Mouse (Mus musculus): ENCODE measurements around the gene Ttn. TPM values are rescaled to one million over a fixed set of nuclear protein-coding genes. Genes with fewer than 3 reads are reported as not detected.

Ttn gene
- polyA plus RNA-seq, 1 experiment from 2014 or later, result 694 TPM

GRCm38 (mm10) chr2:76901476-76902086 is 80.8 kb downstream of the Ttn start:
- H3K4me2 ChIP-seq, result no peak overlapping the region
- peaks cover 8% of the 10 kb centered on the region for H3K4me1 ChIP-seq (replicated peaks)
- no peak overlapping the region for H3K9ac ChIP-seq
- no peaks in the 10 kb centered on the region for H3K9me3 ChIP-seq (replicated peaks)
- no peak for ATAC-seq (replicated peaks; ENCODE audit: insufficient number of reproducible peaks, insufficient read depth, low FRiP score, low read depth)
- no peak overlapping the region for H3K27ac ChIP-seq
- H3K36me3 ChIP-seq, result peaks cover 77% of the 10 kb centered on the region
- WGBS, result 80% methylated on average over 24 of the region's 24 CpGs
- H3K4me3 ChIP-seq, result no peak overlapping the region
- H3K27me3 ChIP-seq, result no peaks in the 10 kb centered on the region

DNA sequence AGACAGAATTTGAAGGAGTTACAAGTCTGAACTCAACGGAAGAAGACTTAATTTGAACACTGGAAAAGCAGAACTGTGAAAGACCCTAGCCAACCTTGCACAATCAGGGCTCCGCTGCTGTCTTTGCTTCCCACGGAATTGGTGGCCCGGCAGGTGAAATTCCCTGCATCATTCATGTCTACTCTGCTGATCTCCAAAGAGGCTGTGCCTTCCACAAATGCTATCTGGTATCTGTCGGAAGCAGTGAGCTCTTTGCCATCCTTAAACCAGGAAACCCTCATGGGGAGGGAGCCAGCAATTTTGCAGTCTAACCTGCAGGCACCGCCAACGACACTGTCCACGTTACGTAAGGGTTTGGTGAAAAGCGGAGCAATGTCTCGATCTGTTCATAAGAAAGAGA is 82.5 kb downstream of the Ttn start:
- no peak overlapping the region for H3K4me3 ChIP-seq
- no peak overlapping the region for H3K9ac ChIP-seq
- H3K9me3 ChIP-seq (replicated peaks), result no peaks in the 10 kb centered on the region
- no peak overlapping the region for H3K4me2 ChIP-seq
- H3K36me3 ChIP-seq, result peaks cover 85% of the 10 kb centered on the region
- no peak for ATAC-seq (replicated peaks; ENCODE audit: insufficient number of reproducible peaks, insufficient read depth, low FRiP score, low read depth)
- H3K27me3 ChIP-seq, result no peaks in the 10 kb centered on the region
- H3K4me1 ChIP-seq (replicated peaks), result peaks cover 8% of the 10 kb centered on the region
- WGBS, result 88% methylated on average over 11 of the region's 11 CpGs
- no peak overlapping the region for H3K27ac ChIP-seq

GRCm38 (mm10) chr2:76896990-76897389 is 85.4 kb downstream of the Ttn start:
- no peak overlapping the region for H3K4me3 ChIP-seq
- no peaks in the 10 kb centered on the region for H3K27me3 ChIP-seq
- no peak for ATAC-seq (replicated peaks; ENCODE audit: insufficient number of reproducible peaks, insufficient read depth, low FRiP score, low read depth)
- 81% methylated on average over 8 of the region's 8 CpGs for WGBS
- H3K9me3 ChIP-seq (replicated peaks), result no peaks in the 10 kb centered on the region
- H3K4me1 ChIP-seq (replicated peaks), result peaks cover 8% of the 10 kb centered on the region
- H3K4me2 ChIP-seq, result no peak overlapping the region
- H3K36me3 ChIP-seq, result peaks cover 89% of the 10 kb centered on the region
- H3K9ac ChIP-seq, result no peak overlapping the region
- no peak overlapping the region for H3K27ac ChIP-seq

DNA sequence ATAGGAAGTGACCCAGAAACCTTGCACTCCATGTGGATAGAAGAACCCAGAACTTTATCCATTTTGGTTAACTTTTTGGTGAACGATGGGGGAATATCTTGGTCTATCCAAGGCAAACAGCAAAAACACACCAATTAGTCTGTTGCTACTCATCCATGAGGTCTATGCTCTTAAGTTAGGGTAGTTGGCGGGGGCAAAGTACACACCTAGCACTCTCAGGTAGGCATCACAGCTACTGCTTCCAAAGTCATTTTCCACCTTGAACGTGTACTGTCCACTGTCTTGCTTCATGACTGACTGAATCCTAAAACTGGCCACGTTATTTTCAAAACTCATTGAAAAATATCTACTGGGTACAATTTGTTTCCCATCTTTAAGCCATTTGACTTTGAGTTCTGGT is 87.0 kb downstream of the Ttn start:
- ATAC-seq (replicated peaks; ENCODE audit: insufficient number of reproducible peaks, insufficient read depth, low FRiP score, low read depth), result no peak
- Histone ChIP-seq H3K4me2 (no peak overlapping the region), H3K27me3 (no peaks in the 10 kb centered on the region), H3K36me3 (peaks cover 92% of the 10 kb centered on the region), H3K27ac (no peak overlapping the region), H3K9ac (no peak overlapping the region), H3K9me3 (replicated peaks) (no peaks in the 10 kb centered on the region), H3K4me3 (no peak overlapping the region), H3K4me1 (replicated peaks) (peaks cover 8% of the 10 kb centered on the region)
- WGBS, result 83% methylated on average over 4 of the region's 4 CpGs

DNA sequence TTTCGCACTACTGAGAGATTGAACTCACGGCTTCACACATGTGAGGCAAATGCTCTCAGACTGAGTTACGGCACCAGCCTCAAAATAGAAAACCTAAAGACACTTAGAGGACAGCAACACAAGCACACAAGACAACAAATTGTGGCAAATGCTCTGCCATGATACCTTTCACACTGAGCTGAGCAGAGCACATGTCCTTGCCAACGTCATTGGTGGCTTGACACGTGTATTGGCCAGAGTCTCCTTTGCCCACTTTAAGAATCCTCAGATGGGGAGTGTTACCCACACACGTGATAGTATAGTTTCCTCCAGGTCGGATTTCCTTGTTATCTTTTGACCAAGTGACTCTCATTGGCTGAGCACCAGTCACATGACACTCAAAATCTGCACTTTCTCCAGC is 93.6 kb downstream of the Ttn start:
- peaks cover 89% of the 10 kb centered on the region for H3K36me3 ChIP-seq
- H3K9me3 ChIP-seq (replicated peaks), result no peaks in the 10 kb centered on the region
- no peaks in the 10 kb centered on the region for H3K4me1 ChIP-seq (replicated peaks)
- no peaks in the 10 kb centered on the region for H3K27me3 ChIP-seq
- no peak overlapping the region for H3K27ac ChIP-seq
- H3K4me2 ChIP-seq, result no peak overlapping the region
- H3K9ac ChIP-seq, result no peak overlapping the region
- ATAC-seq (replicated peaks; ENCODE audit: insufficient number of reproducible peaks, insufficient read depth, low FRiP score, low read depth), result no peak
- WGBS, result 66% methylated on average over 7 of the region's 7 CpGs
- no peak overlapping the region for H3K4me3 ChIP-seq

DNA sequence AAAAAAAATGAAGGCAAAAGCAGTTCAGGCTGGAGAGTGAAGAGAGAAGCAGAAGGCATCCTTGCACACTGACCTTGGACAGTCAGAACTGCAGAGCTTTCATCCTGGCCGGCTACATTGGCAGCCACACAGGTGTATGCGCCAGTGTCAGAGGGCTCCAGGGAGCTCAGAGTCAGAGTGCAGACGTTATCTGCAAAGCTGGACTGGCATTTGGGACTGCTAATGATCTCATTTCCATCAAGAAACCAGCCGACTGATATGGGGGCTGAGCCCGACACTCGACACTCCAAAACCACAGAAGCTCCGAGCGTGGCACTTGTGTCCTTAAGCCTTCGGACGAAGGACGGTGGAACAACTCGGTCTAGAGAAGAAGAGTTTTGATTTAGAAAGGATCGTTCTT is 96.5 kb downstream of the Ttn start:
- Histone ChIP-seq H3K9ac (no peak overlapping the region), H3K27ac (0 out of 2 replicates have a peak overlapping the region, but pooled peaks have one; percentile 28), H3K4me2 (no peak overlapping the region), H3K4me3 (no peak overlapping the region), H3K4me1 (replicated peaks) (no peaks in the 10 kb centered on the region), H3K9me3 (replicated peaks) (no peaks in the 10 kb centered on the region), H3K36me3 (peaks cover 90% of the 10 kb centered on the region), H3K27me3 (no peaks in the 10 kb centered on the region)
- 0 out of 2 replicates have a peak, but pooled peaks have one; percentile 20 for ATAC-seq (replicated peaks; ENCODE audit: insufficient number of reproducible peaks, insufficient read depth, low FRiP score, low read depth)
- 57% methylated on average over 13 of the region's 13 CpGs for WGBS

GRCm38 (mm10) chr2:76881406-76881805 is 100.9 kb downstream of the Ttn start:
- 81% methylated on average over 12 of the region's 12 CpGs for WGBS
- Histone ChIP-seq H3K9me3 (replicated peaks) (no peaks in the 10 kb centered on the region), H3K27ac (no peak overlapping the region), H3K4me1 (replicated peaks) (no peaks in the 10 kb centered on the region), H3K27me3 (no peaks in the 10 kb centered on the region), H3K4me3 (no peak overlapping the region), H3K4me2 (no peak overlapping the region), H3K36me3 (peaks cover 92% of the 10 kb centered on the region), H3K9ac (no peak overlapping the region)
- ATAC-seq (replicated peaks; ENCODE audit: insufficient number of reproducible peaks, insufficient read depth, low FRiP score, low read depth), result no peak

DNA sequence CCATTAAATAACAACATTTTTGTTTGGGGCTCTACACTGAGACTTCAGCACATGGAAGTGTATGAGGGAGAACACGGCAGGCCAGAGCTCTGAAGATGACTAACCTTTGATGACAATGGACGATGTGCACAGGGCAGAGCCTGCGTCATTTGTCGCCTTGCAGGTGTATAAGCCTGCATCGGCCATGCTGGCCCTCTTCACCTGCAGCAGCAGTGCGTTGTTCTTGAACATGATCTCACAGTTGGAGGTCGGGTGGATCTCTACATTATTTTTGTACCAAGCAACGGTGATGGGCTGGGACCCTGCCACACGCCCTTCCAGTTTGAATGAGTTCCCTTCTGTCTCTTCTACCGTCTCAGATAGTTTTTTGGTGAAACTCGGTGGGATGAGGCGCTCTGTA is 106.8 kb downstream of the Ttn start:
- Histone ChIP-seq H3K4me2 (no peak overlapping the region), H3K9ac (no peak overlapping the region), H3K4me3 (no peak overlapping the region), H3K27ac (no peak overlapping the region), H3K27me3 (no peaks in the 10 kb centered on the region), H3K36me3 (peaks cover 90% of the 10 kb centered on the region), H3K9me3 (replicated peaks) (no peaks in the 10 kb centered on the region), H3K4me1 (replicated peaks) (no peaks in the 10 kb centered on the region)
- ATAC-seq (replicated peaks; ENCODE audit: insufficient number of reproducible peaks, insufficient read depth, low FRiP score, low read depth), result no peak
- 84% methylated on average over 12 of the region's 12 CpGs for WGBS

DNA sequence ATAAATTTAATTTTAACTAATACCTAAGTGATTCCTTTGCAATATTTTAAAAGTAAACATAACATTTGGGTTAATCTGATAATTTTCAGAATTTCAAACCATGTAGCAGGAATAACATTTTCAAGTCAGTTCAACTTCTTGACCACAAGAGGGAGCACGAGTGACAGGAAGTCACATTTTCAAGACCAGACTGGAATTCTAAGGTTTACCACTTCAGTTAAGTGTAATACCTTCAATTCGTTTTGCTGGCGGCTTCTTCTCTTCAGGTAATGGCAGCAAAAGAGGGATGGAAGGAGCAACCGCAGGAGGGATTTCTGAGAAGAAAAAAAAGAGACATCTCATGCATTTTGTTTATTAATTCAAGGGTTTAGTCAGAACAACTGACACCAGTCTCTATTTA is 115.4 kb downstream of the Ttn start:
- Histone ChIP-seq H3K9ac (no peak overlapping the region), H3K4me2 (no peak overlapping the region), H3K4me1 (replicated peaks) (no peaks in the 10 kb centered on the region), H3K9me3 (replicated peaks) (no peaks in the 10 kb centered on the region), H3K27me3 (no peaks in the 10 kb centered on the region), H3K36me3 (peaks cover 77% of the 10 kb centered on the region), H3K27ac (no peak overlapping the region), H3K4me3 (no peak overlapping the region)
- WGBS, result 26% methylated on average over 4 of the region's 4 CpGs
- no peak for ATAC-seq (replicated peaks; ENCODE audit: insufficient number of reproducible peaks, insufficient read depth, low FRiP score, low read depth)

GRCm38 (mm10) chr2:76865497-76865896 is 116.8 kb downstream of the Ttn start:
- 88% methylated on average over 2 of the region's 2 CpGs for WGBS
- Histone ChIP-seq H3K9ac (no peak overlapping the region), H3K4me3 (no peak overlapping the region), H3K4me2 (no peak overlapping the region), H3K27ac (no peak overlapping the region), H3K4me1 (replicated peaks) (no peaks in the 10 kb centered on the region), H3K27me3 (no peaks in the 10 kb centered on the region), H3K9me3 (replicated peaks) (no peaks in the 10 kb centered on the region), H3K36me3 (peaks cover 75% of the 10 kb centered on the region)
- ATAC-seq (replicated peaks; ENCODE audit: insufficient number of reproducible peaks, insufficient read depth, low FRiP score, low read depth), result no peak

GRCm38 (mm10) chr2:76861327-76861726 is 121.0 kb downstream of the Ttn start:
- Histone ChIP-seq H3K4me2 (no peak overlapping the region), H3K27ac (no peak overlapping the region), H3K9me3 (replicated peaks) (no peaks in the 10 kb centered on the region), H3K4me3 (no peak overlapping the region), H3K9ac (no peak overlapping the region), H3K4me1 (replicated peaks) (no peaks in the 10 kb centered on the region), H3K27me3 (no peaks in the 10 kb centered on the region), H3K36me3 (peaks cover 84% of the 10 kb centered on the region)
- no peak for ATAC-seq (replicated peaks; ENCODE audit: insufficient number of reproducible peaks, insufficient read depth, low FRiP score, low read depth)

- 75% methylated on average over 4 of the region's 4 CpGs for WGBS
- Histone ChIP-seq H3K27ac (no peak overlapping the region), H3K36me3 (peaks cover 72% of the 10 kb centered on the region), H3K4me1 (replicated peaks) (no peaks in the 10 kb centered on the region), H3K4me3 (no peak overlapping the region), H3K9me3 (replicated peaks) (no peaks in the 10 kb centered on the region), H3K27me3 (no peaks in the 10 kb centered on the region), H3K9ac (no peak overlapping the region), H3K4me2 (no peak overlapping the region)
- no peak for ATAC-seq (replicated peaks; ENCODE audit: insufficient number of reproducible peaks, insufficient read depth, low FRiP score, low read depth)
Measured at GRCm38 (mm10) chr2:76850066-76850465, 132.3 kb downstream of the Ttn start.
